Mouse (Mus musculus) cerebellum, adult 2 months (tissue): ENCODE results near the gene Rgs12.

ENCODE experiments used
- CTCF ChIP-seq: fragments of 200-500 bp; IDR thresholded peaks from 2 replicates; pipeline ENCODE4 v1.5.1; 2011; ENCODE audit warnings: low read depth, mild to moderate bottlenecking, control low read depth, low read length, moderate library complexity, borderline replicate concordance; ENCODE audit not compliant: insufficient read depth
- POLR2A ChIP-seq: fragments of 200-500 bp; IDR thresholded peaks from 2 replicates; pipeline ENCODE4 v1.6.1; 2011; ENCODE audit warnings: low read length, control low read depth, borderline replicate concordance; ENCODE audit not compliant: insufficient read depth

- no peak for TF ChIP-seq CTCF
- TF ChIP-seq POLR2A: no peak
These were observed 24.5 kb downstream of the Rgs12 start for GRCm38 (mm10) chr5:34973560-34974317.
